Mouse (Mus musculus): ENCODE results near the gene Mrpl12. TPM values are rescaled to one million over a fixed set of nuclear protein-coding genes. Genes with fewer than 3 reads are reported as not detected.

The Mrpl12 gene
- 107 and 119 TPM in 2 replicates for polyA plus RNA-seq (2015; fragmentation: Nextera tagmentation; extraction: Ambion mirVana)

GRCm38 (mm10) chr11:120484265-120484981 lies at the start of gene Mrpl12:
TSS of gene Mrpl12 (plus strand) at chr11:120484613.
- Histone ChIP-seq H3K36me3 (ENCODE audit: control insufficient read depth, insufficient read depth) (peaks cover 34% of the 10 kb centered on the region), H3K4me2 (ENCODE audit: low read length) (peak within 1 kb of the TSS; percentile 90), H3K27ac (ENCODE audit: low read length) (peak within 1 kb of the TSS; percentile 92), H3K4me3 (replicated peaks; ENCODE audit: low read length) (peak within 1 kb of the TSS; percentile 99), H3K4me1 (replicated peaks; ENCODE audit: control insufficient read depth, insufficient read depth, low read length) (peaks cover 19% of the 10 kb centered on the region), H3K9ac (replicated peaks; ENCODE audit: low read depth, low read length) (peak within 1 kb of the TSS; percentile 87), H3K27me3 (replicated peaks; ENCODE audit: control insufficient read depth, insufficient read depth, low read length) (no peaks in the 10 kb centered on the region), H3K9me3 (ENCODE audit: control insufficient read depth, low read length) (no peaks in the 10 kb centered on the region)
- ATAC-seq: peak; percentile 98
- under 1% methylated on average over 55 of the region's 60 CpGs for WGBS

- ATAC-seq: peak; percentile 90
- Histone ChIP-seq H3K4me3 (replicated peaks; ENCODE audit: low read length) (peak within 1 kb of the TSS; percentile 91), H3K9ac (replicated peaks; ENCODE audit: low read depth, low read length) (peak within 1 kb of the TSS; percentile 96), H3K36me3 (ENCODE audit: control insufficient read depth, insufficient read depth) (peaks cover 3% of the 10 kb centered on the region), H3K9me3 (ENCODE audit: control insufficient read depth, low read length) (no peaks in the 10 kb centered on the region), H3K4me2 (ENCODE audit: low read length) (peak within 1 kb of the TSS; percentile 82), H3K27me3 (replicated peaks; ENCODE audit: control insufficient read depth, insufficient read depth, low read length) (no peaks in the 10 kb centered on the region), H3K4me1 (replicated peaks; ENCODE audit: control insufficient read depth, insufficient read depth, low read length) (peaks cover 12% of the 10 kb centered on the region), H3K27ac (ENCODE audit: low read length) (peak within 1 kb of the TSS; percentile 62)
- 0% methylated on average over 60 of the region's 77 CpGs for WGBS
These were observed 47.1 kb upstream of the Mrpl12 start, which contains the start of gene Nploc4 for GRCm38 (mm10) chr11:120437152-120437856. TSS of gene Nploc4 (minus strand) at chr11:120437708.

GRCm38 (mm10) chr11:120437857-120438385 lies 46.5 kb upstream of the Mrpl12 start:
- Histone ChIP-seq H3K27ac (ENCODE audit: low read length) (no peak overlapping the region), H3K4me3 (replicated peaks; ENCODE audit: low read length) (peak overlapping the region; percentile 91), H3K27me3 (replicated peaks; ENCODE audit: control insufficient read depth, insufficient read depth, low read length) (no peaks in the 10 kb centered on the region), H3K4me2 (ENCODE audit: low read length) (peak overlapping the region; percentile 82), H3K36me3 (ENCODE audit: control insufficient read depth, insufficient read depth) (no peaks in the 10 kb centered on the region; the same call in 1 of the 2 replicates), H3K9me3 (ENCODE audit: control insufficient read depth, low read length) (no peaks in the 10 kb centered on the region), H3K4me1 (replicated peaks; ENCODE audit: control insufficient read depth, insufficient read depth, low read length) (peaks cover 12% of the 10 kb centered on the region), H3K9ac (replicated peaks; ENCODE audit: low read depth, low read length) (peak overlapping the region; percentile 96)
- 28% methylated on average over 12 of the region's 12 CpGs for WGBS
- ATAC-seq: no peak

GRCm38 (mm10) chr11:120442344-120442743 lies 42.1 kb upstream of the Mrpl12 start, which contains the start of gene Tspan10:
TSS of gene Tspan10 (plus strand) at chr11:120442644.
- no peak for ATAC-seq
- WGBS: 82% methylated on average over 3 of the region's 3 CpGs
- Histone ChIP-seq H3K36me3 (ENCODE audit: control insufficient read depth, insufficient read depth) (no peaks in the 10 kb centered on the region), H3K9me3 (ENCODE audit: control insufficient read depth, low read length) (no peaks in the 10 kb centered on the region), H3K4me3 (replicated peaks; ENCODE audit: low read length) (no peak within 1 kb of the TSS), H3K4me1 (replicated peaks; ENCODE audit: control insufficient read depth, insufficient read depth, low read length) (no peaks in the 10 kb centered on the region), H3K4me2 (ENCODE audit: low read length) (no peak within 1 kb of the TSS), H3K27me3 (replicated peaks; ENCODE audit: control insufficient read depth, insufficient read depth, low read length) (no peaks in the 10 kb centered on the region), H3K9ac (replicated peaks; ENCODE audit: low read depth, low read length) (no peak within 1 kb of the TSS), H3K27ac (ENCODE audit: low read length) (no peak within 1 kb of the TSS)

- H3K36me3 ChIP-seq (ENCODE audit: control insufficient read depth, insufficient read depth): no peaks in the 10 kb centered on the region
- no peak overlapping the region for H3K27ac ChIP-seq (ENCODE audit: low read length)
- 84% methylated on average over 3 of the region's 3 CpGs for WGBS
- H3K4me3 ChIP-seq (replicated peaks; ENCODE audit: low read length): no peak overlapping the region
- no peaks in the 10 kb centered on the region for H3K27me3 ChIP-seq (replicated peaks; ENCODE audit: control insufficient read depth, insufficient read depth, low read length)
- H3K9me3 ChIP-seq (ENCODE audit: control insufficient read depth, low read length): no peaks in the 10 kb centered on the region
- H3K9ac ChIP-seq (replicated peaks; ENCODE audit: low read depth, low read length): no peak overlapping the region
- no peaks in the 10 kb centered on the region for H3K4me1 ChIP-seq (replicated peaks; ENCODE audit: control insufficient read depth, insufficient read depth, low read length)
- no peak for ATAC-seq
- H3K4me2 ChIP-seq (ENCODE audit: low read length): no peak overlapping the region
These were observed 41.6 kb upstream of the Mrpl12 start for GRCm38 (mm10) chr11:120442765-120443280.

- Histone ChIP-seq H3K9ac (replicated peaks; ENCODE audit: low read depth, low read length) (no peak overlapping the region), H3K27ac (ENCODE audit: low read length) (no peak overlapping the region), H3K27me3 (replicated peaks; ENCODE audit: control insufficient read depth, insufficient read depth, low read length) (no peaks in the 10 kb centered on the region), H3K9me3 (ENCODE audit: control insufficient read depth, low read length) (no peaks in the 10 kb centered on the region), H3K4me2 (ENCODE audit: low read length) (no peak overlapping the region), H3K4me3 (replicated peaks; ENCODE audit: low read length) (no peak overlapping the region), H3K4me1 (replicated peaks; ENCODE audit: control insufficient read depth, insufficient read depth, low read length) (no peaks in the 10 kb centered on the region), H3K36me3 (ENCODE audit: control insufficient read depth, insufficient read depth) (no peaks in the 10 kb centered on the region)
- 83% methylated on average over 6 of the region's 6 CpGs for WGBS
- ATAC-seq: no peak
These were observed 40.3 kb upstream of the Mrpl12 start for GRCm38 (mm10) chr11:120444106-120444505.

- Histone ChIP-seq H3K4me3 (replicated peaks; ENCODE audit: low read length) (no peak overlapping the region), H3K4me2 (ENCODE audit: low read length) (no peak overlapping the region), H3K36me3 (ENCODE audit: control insufficient read depth, insufficient read depth) (no peaks in the 10 kb centered on the region), H3K27ac (ENCODE audit: low read length) (no peak overlapping the region), H3K9me3 (ENCODE audit: control insufficient read depth, low read length) (no peaks in the 10 kb centered on the region), H3K27me3 (replicated peaks; ENCODE audit: control insufficient read depth, insufficient read depth, low read length) (no peaks in the 10 kb centered on the region), H3K9ac (replicated peaks; ENCODE audit: low read depth, low read length) (no peak overlapping the region), H3K4me1 (replicated peaks; ENCODE audit: control insufficient read depth, insufficient read depth, low read length) (no peaks in the 10 kb centered on the region)
- 72% methylated on average over 3 of the region's 3 CpGs for WGBS
- ATAC-seq: no peak
These were observed 38.9 kb upstream of the Mrpl12 start for GRCm38 (mm10) chr11:120445475-120445874.

GRCm38 (mm10) chr11:120447179-120447578 lies 37.2 kb upstream of the Mrpl12 start:
- H3K4me2 ChIP-seq (ENCODE audit: low read length): no peak overlapping the region
- no peak overlapping the region for H3K9ac ChIP-seq (replicated peaks; ENCODE audit: low read depth, low read length)
- H3K4me3 ChIP-seq (replicated peaks; ENCODE audit: low read length): no peak overlapping the region
- no peak for ATAC-seq
- H3K4me1 ChIP-seq (replicated peaks; ENCODE audit: control insufficient read depth, insufficient read depth, low read length): no peaks in the 10 kb centered on the region
- no peaks in the 10 kb centered on the region for H3K9me3 ChIP-seq (ENCODE audit: control insufficient read depth, low read length)
- H3K36me3 ChIP-seq (ENCODE audit: control insufficient read depth, insufficient read depth): no peaks in the 10 kb centered on the region
- H3K27ac ChIP-seq (ENCODE audit: low read length): no peak overlapping the region
- WGBS: 83% methylated on average over 7 of the region's 7 CpGs
- no peaks in the 10 kb centered on the region for H3K27me3 ChIP-seq (replicated peaks; ENCODE audit: control insufficient read depth, insufficient read depth, low read length)

GRCm38 (mm10) chr11:120452246-120452645 lies 32.2 kb upstream of the Mrpl12 start:
- Histone ChIP-seq H3K9ac (replicated peaks; ENCODE audit: low read depth, low read length) (no peak overlapping the region), H3K4me3 (replicated peaks; ENCODE audit: low read length) (no peak overlapping the region), H3K4me1 (replicated peaks; ENCODE audit: control insufficient read depth, insufficient read depth, low read length) (peaks cover 6% of the 10 kb centered on the region), H3K4me2 (ENCODE audit: low read length) (no peak overlapping the region), H3K36me3 (ENCODE audit: control insufficient read depth, insufficient read depth) (no peaks in the 10 kb centered on the region), H3K27me3 (replicated peaks; ENCODE audit: control insufficient read depth, insufficient read depth, low read length) (no peaks in the 10 kb centered on the region), H3K9me3 (ENCODE audit: control insufficient read depth, low read length) (no peaks in the 10 kb centered on the region), H3K27ac (ENCODE audit: low read length) (no peak overlapping the region)
- no peak for ATAC-seq
- 58% methylated on average over 3 of the region's 3 CpGs for WGBS
